In the genomic region with DNA sequence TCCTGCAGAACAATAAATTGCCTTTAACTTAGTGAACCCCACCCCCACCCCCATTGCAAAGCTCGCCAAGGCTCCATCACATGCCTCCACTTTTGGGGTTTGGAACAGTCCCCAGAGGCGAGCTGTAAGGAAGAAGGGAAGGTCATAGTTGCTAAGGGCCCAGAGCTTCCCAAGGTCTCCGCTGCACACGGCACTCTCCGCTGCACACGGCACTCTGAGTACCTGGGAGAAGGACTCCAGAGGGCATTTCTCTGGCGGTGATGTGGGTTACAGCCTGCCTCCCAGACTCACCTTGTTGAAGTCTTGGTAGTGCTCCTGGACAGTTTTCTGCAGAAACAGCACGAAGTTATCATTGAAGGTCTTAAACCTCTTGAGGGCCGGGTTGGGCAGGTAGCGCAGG, we compare ENCODE assay signal across 18 mouse cellular contexts. TPM values are rescaled to one million over a fixed set of nuclear protein-coding genes. Genes with fewer than 3 reads are reported as not detected.
"Had no signal": no experiment of that assay in that cellular context is flagged by ENCODE, and none has a peak within 500 bp of the region (broad histone marks: within the 10 kb centered on the region; RNA-seq: fewer than 3 reads in every experiment).

No protein-coding gene starts in this region.

- H3K9me3 ChIP-seq: limb, embryonic 10.5 days; liver, embryonic 12.5 days; lung, embryonic 15.5 days; midbrain, embryonic 12.5 days; stomach, embryonic 15.5 days had no signal

- H3K4me3 ChIP-seq: left cerebral cortex, adult 2 months; limb, embryonic 10.5 days; liver, embryonic 12.5 days; lung, embryonic 15.5 days; megakaryocyte, embryonic 14.5 days; midbrain, embryonic 12.5 days; stomach, embryonic 15.5 days had no signal

- H3K36me3 ChIP-seq: limb, embryonic 10.5 days; liver, embryonic 12.5 days; lung, embryonic 15.5 days; midbrain, embryonic 12.5 days; stomach, embryonic 15.5 days had no signal

- H3K27me3 ChIP-seq: lung, embryonic 15.5 days; stomach, embryonic 15.5 days had no signal

- H3K27ac ChIP-seq: left cerebral cortex, adult 2 months; limb, embryonic 10.5 days; liver, embryonic 12.5 days; lung, embryonic 15.5 days; macrophage; midbrain, embryonic 12.5 days; stomach, embryonic 15.5 days had no signal

- H3K4me1 ChIP-seq: limb, embryonic 10.5 days; liver, embryonic 12.5 days; lung, embryonic 15.5 days; midbrain, embryonic 12.5 days; stomach, embryonic 15.5 days had no signal

- ATAC-seq: intestine, embryonic 16.5 days; liver, embryonic 12.5 days had no signal

- H3K9ac ChIP-seq: liver, embryonic 12.5 days; lung, embryonic 15.5 days; midbrain, embryonic 12.5 days; stomach, embryonic 15.5 days had no signal

- DNase-seq: lung, postnatal 14 days; right cerebral cortex, postnatal 14 days; thymus, adult 2 months; thymus, postnatal 25 days had no signal

- H3K4me2 ChIP-seq: liver, embryonic 12.5 days; lung, embryonic 15.5 days; midbrain, embryonic 12.5 days; stomach, embryonic 15.5 days had no signal

RNA-seq across cellular contexts. Expression of gene Cyp1a2, which starts 2.1 kb away (rescaled TPM):
- polyA plus RNA-seq: intestine, embryonic 16.5 days; large intestine, adult 2 months; limb, embryonic 10.5 days; limb, embryonic 14.5 days; liver, embryonic 12.5 days; lung, embryonic 15.5 days; macrophage; midbrain, embryonic 12.5 days; midbrain, postnatal 0 days; neural tube, embryonic 14.5 days; spleen, adult 2 months; stomach, embryonic 15.5 days had no signal

RNA-seq across cellular contexts. Expression of gene Cyp1a1, which starts 6.3 kb away (rescaled TPM):
- polyA plus RNA-seq: intestine, embryonic 16.5 days; macrophage; midbrain, embryonic 12.5 days; stomach, embryonic 15.5 days had no signal
